Mouse (Mus musculus) heart, embryonic 10.5 days (tissue): ENCODE measurements at regions not wholly inside any gene's neighbourhood (a gene's known extent, or its start where the extent isn't known, plus 50 kb on each side); places are given as distances from the start of the nearest gene placed in this dataset.

Experiments
- DNase-seq: peaks from one replicate; pipeline ENCODE4 v3.0.0-alpha.2; 2017; ENCODE audit warnings: low spot score
- H3K27ac ChIP-seq: fragments of 300-500 bp; sonication (generic); 2 replicates; pipeline ENCODE4 v1.5.1; 2016; ENCODE audit warnings: mild to moderate bottlenecking
- H3K27me3 ChIP-seq: fragments of 300-500 bp; sonication (generic); 2 replicates; pipeline ENCODE4 v1.6.1; 2016; ENCODE audit warnings: mild to moderate bottlenecking; ENCODE audit not compliant: poor library complexity, insufficient read depth, severe bottlenecking
- H3K36me3 ChIP-seq: fragments of 300-500 bp; sonication (generic); 2 replicates; pipeline ENCODE4 v1.6.1; 2016; ENCODE audit warnings: mild to moderate bottlenecking, moderate library complexity
- H3K4me1 ChIP-seq: fragments of 300-500 bp; sonication (generic); 2 replicates; pipeline ENCODE4 v1.6.1; 2016; ENCODE audit warnings: mild to moderate bottlenecking
- H3K4me3 ChIP-seq: fragments of 300-500 bp; sonication (generic); 2 replicates; pipeline ENCODE4 v1.5.1; 2016; ENCODE audit warnings: mild to moderate bottlenecking, moderate library complexity
- H3K9me3 ChIP-seq: fragments of 300-500 bp; sonication (generic); 2 replicates; pipeline ENCODE4 v1.6.1; 2016; ENCODE audit warnings: mild to moderate bottlenecking, moderate library complexity
- WGBS: fragments of 180-500 bp; shearing (Covaris S2); methylation state at CpG from one replicate; pipeline ENCODE4 v1.1.7; 2016; 5-methylcytosine and 5-hydroxymethylcytosine counted together

- no peaks in the 10 kb centered on the region for H3K4me1 ChIP-seq
- DNase-seq, result no peak
- 82% methylated on average over 2 of the region's 2 CpGs for WGBS
- no peak overlapping the region for H3K27ac ChIP-seq
- H3K27me3 ChIP-seq, result no peaks in the 10 kb centered on the region
- no peaks in the 10 kb centered on the region for H3K9me3 ChIP-seq
- H3K36me3 ChIP-seq, result no peaks in the 10 kb centered on the region
- no peak overlapping the region for H3K4me3 ChIP-seq
These were observed 190.0 kb upstream of the Sfrp2 start for GRCm38 (mm10) chr3:83576155-83576554.

GRCm38 (mm10) chr3:83580766-83581165, 185.4 kb upstream of the Sfrp2 start:
- WGBS, result 69% methylated on average over 4 of the region's 4 CpGs

GRCm38 (mm10) chr3:83582256-83582655, 183.9 kb upstream of the Sfrp2 start:
- Histone ChIP-seq H3K36me3 (no peaks in the 10 kb centered on the region), H3K9me3 (no peaks in the 10 kb centered on the region), H3K27ac (no peak overlapping the region), H3K27me3 (no peaks in the 10 kb centered on the region), H3K4me3 (no peak overlapping the region), H3K4me1 (no peaks in the 10 kb centered on the region)
- WGBS, result 84% methylated on average over 2 of the region's 2 CpGs
- no peak for DNase-seq

More at GRCm38 (mm10) chr3:83580766-83581165, 185.4 kb upstream of the Sfrp2 start:
- Histone ChIP-seq H3K27ac (no peak overlapping the region), H3K4me1 (no peaks in the 10 kb centered on the region), H3K27me3 (no peaks in the 10 kb centered on the region), H3K36me3 (no peaks in the 10 kb centered on the region), H3K9me3 (no peaks in the 10 kb centered on the region), H3K4me3 (no peak overlapping the region)
- no peak for DNase-seq

- DNase-seq, result no peak
These were observed 182.9 kb upstream of the Sfrp2 start for GRCm38 (mm10) chr3:83583071-83583672.

GRCm38 (mm10) chr3:83586086-83586485, 180.0 kb upstream of the Sfrp2 start:
- no peak overlapping the region for H3K27ac ChIP-seq
- H3K4me3 ChIP-seq, result no peak overlapping the region
- no peak for DNase-seq
- no peaks in the 10 kb centered on the region for H3K27me3 ChIP-seq
- no peaks in the 10 kb centered on the region for H3K9me3 ChIP-seq
- WGBS, result 74% methylated on average over 5 of the region's 5 CpGs
- no peaks in the 10 kb centered on the region; the same call in 1 of the 2 replicates for H3K4me1 ChIP-seq
- no peaks in the 10 kb centered on the region for H3K36me3 ChIP-seq

More at GRCm38 (mm10) chr3:83583071-83583672, 182.9 kb upstream of the Sfrp2 start:
- WGBS, result 76% methylated on average over 8 of the region's 8 CpGs
- Histone ChIP-seq H3K36me3 (no peaks in the 10 kb centered on the region), H3K27ac (no peak overlapping the region), H3K9me3 (no peaks in the 10 kb centered on the region), H3K27me3 (no peaks in the 10 kb centered on the region), H3K4me1 (no peaks in the 10 kb centered on the region), H3K4me3 (no peak overlapping the region)

- no peak overlapping the region for H3K4me3 ChIP-seq
These were observed 179.6 kb upstream of the Sfrp2 start for GRCm38 (mm10) chr3:83586551-83586950.

GRCm38 (mm10) chr3:83589127-83589526, 177.0 kb upstream of the Sfrp2 start:
- WGBS, result 40% methylated on average over 8 of the region's 8 CpGs
- no peaks in the 10 kb centered on the region for H3K27me3 ChIP-seq
- DNase-seq, result no peak

More at GRCm38 (mm10) chr3:83586551-83586950, 179.6 kb upstream of the Sfrp2 start:
- 69% methylated on average over 4 of the region's 4 CpGs for WGBS
- Histone ChIP-seq H3K27me3 (no peaks in the 10 kb centered on the region), H3K9me3 (no peaks in the 10 kb centered on the region), H3K27ac (no peak overlapping the region), H3K36me3 (no peaks in the 10 kb centered on the region), H3K4me1 (no peaks in the 10 kb centered on the region; the same call in 1 of the 2 replicates)
- no peak for DNase-seq

GRCm38 (mm10) chr3:83591206-83591605, 174.9 kb upstream of the Sfrp2 start:
- Histone ChIP-seq H3K27ac (no peak overlapping the region), H3K4me3 (no peak overlapping the region), H3K4me1 (no peaks in the 10 kb centered on the region; the same call in 1 of the 2 replicates), H3K36me3 (no peaks in the 10 kb centered on the region), H3K27me3 (no peaks in the 10 kb centered on the region), H3K9me3 (no peaks in the 10 kb centered on the region)
- 84% methylated on average over 7 of the region's 7 CpGs for WGBS
- DNase-seq, result no peak

More at GRCm38 (mm10) chr3:83589127-83589526, 177.0 kb upstream of the Sfrp2 start:
- Histone ChIP-seq H3K4me3 (no peak overlapping the region), H3K27ac (no peak overlapping the region), H3K4me1 (no peaks in the 10 kb centered on the region; the same call in 1 of the 2 replicates), H3K36me3 (no peaks in the 10 kb centered on the region), H3K9me3 (no peaks in the 10 kb centered on the region)

- no peaks in the 10 kb centered on the region; the same call in 1 of the 2 replicates for H3K4me1 ChIP-seq
- H3K36me3 ChIP-seq, result no peaks in the 10 kb centered on the region
- WGBS, result 75% methylated on average over 5 of the region's 5 CpGs
- no peak overlapping the region for H3K4me3 ChIP-seq
- no peaks in the 10 kb centered on the region for H3K9me3 ChIP-seq
- H3K27me3 ChIP-seq, result no peaks in the 10 kb centered on the region
- no peak for DNase-seq
- H3K27ac ChIP-seq, result no peak overlapping the region
These were observed 172.8 kb upstream of the Sfrp2 start for GRCm38 (mm10) chr3:83593321-83593720.

GRCm38 (mm10) chr3:83601506-83601905, 164.6 kb upstream of the Sfrp2 start:
- no peak for DNase-seq
- Histone ChIP-seq H3K36me3 (no peaks in the 10 kb centered on the region), H3K4me3 (no peak overlapping the region), H3K9me3 (no peaks in the 10 kb centered on the region), H3K27me3 (no peaks in the 10 kb centered on the region), H3K27ac (no peak overlapping the region), H3K4me1 (no peaks in the 10 kb centered on the region)
- WGBS, result 77% methylated on average over 4 of the region's 4 CpGs

GRCm38 (mm10) chr3:83609095-83609770, 156.9 kb upstream of the Sfrp2 start:
- 79% methylated on average over 8 of the region's 8 CpGs for WGBS
- H3K27ac ChIP-seq, result no peak overlapping the region

GRCm38 (mm10) chr3:83620435-83620834, 145.7 kb upstream of the Sfrp2 start:
- DNase-seq, result no peak
- Histone ChIP-seq H3K27me3 (no peaks in the 10 kb centered on the region), H3K36me3 (no peaks in the 10 kb centered on the region), H3K4me3 (no peak overlapping the region), H3K27ac (no peak overlapping the region), H3K9me3 (no peaks in the 10 kb centered on the region), H3K4me1 (no peaks in the 10 kb centered on the region)
- WGBS, result 73% methylated on average over 4 of the region's 4 CpGs

More at GRCm38 (mm10) chr3:83609095-83609770, 156.9 kb upstream of the Sfrp2 start:
- Histone ChIP-seq H3K36me3 (no peaks in the 10 kb centered on the region), H3K4me3 (no peak overlapping the region), H3K9me3 (no peaks in the 10 kb centered on the region), H3K4me1 (no peaks in the 10 kb centered on the region), H3K27me3 (no peaks in the 10 kb centered on the region)
- DNase-seq, result no peak

GRCm38 (mm10) chr3:83633032-83633431, 133.1 kb upstream of the Sfrp2 start:
- Histone ChIP-seq H3K9me3 (no peaks in the 10 kb centered on the region), H3K36me3 (no peaks in the 10 kb centered on the region), H3K4me3 (no peak overlapping the region), H3K27ac (no peak overlapping the region), H3K4me1 (no peaks in the 10 kb centered on the region), H3K27me3 (no peaks in the 10 kb centered on the region)
- DNase-seq, result no peak
- 86% methylated on average over 9 of the region's 9 CpGs for WGBS
